Mouse (Mus musculus): ENCODE measurements around the gene Sirpa.

- TF ChIP-seq POLR2A (IDR thresholded peaks at IDR 0.05; ENCODE audit: insufficient read depth, low read depth, low read length) (no peak), EP300 (IDR thresholded peaks at IDR 0.05; ENCODE audit: insufficient read depth, low read depth, low read length) (no peak), CTCF (IDR thresholded peaks at IDR 0.05) (no peak)
Measured at GRCm38 (mm10) chr2:129627133-129627532, 34.5 kb downstream of the Sirpa start.

All from heart, adult 2 months (tissue).